Mouse (Mus musculus) stomach, postnatal 0 days (tissue): Measurements from ENCODE around the gene Mcm10. TPM values are rescaled to one million over a fixed set of nuclear protein-coding genes. Genes with fewer than 3 reads are reported as not detected.

Source experiments
- ATAC-seq: fragments of 200-750 bp; cut with Nextera tagmentation; 2 replicates; pipeline ENCODE4 v1.8.0; 2017; ENCODE audit not compliant: low FRiP score, low TSS enrichment
- DNase-seq: peaks from one replicate; pipeline ENCODE4 v3.0.0-alpha.2; 2016; ENCODE audit warnings: low spot score
- H3K27ac ChIP-seq: fragments of 300-500 bp; sonication (generic); replicated peaks from 2 replicates; pipeline ENCODE4 v1.5.1; 2014; ENCODE audit warnings: mild to moderate bottlenecking, control low read depth
- H3K27me3 ChIP-seq: fragments of 300-500 bp; sonication (generic); 2 replicates; pipeline ENCODE4 v1.6.1; 2014; ENCODE audit warnings: low read length; ENCODE audit not compliant: control insufficient read depth, insufficient read depth
- H3K36me3 ChIP-seq: fragments of 300-500 bp; sonication (generic); 2 replicates; pipeline ENCODE4 v1.6.1; 2014; ENCODE audit warnings: low read length, mixed read lengths; ENCODE audit not compliant: control insufficient read depth, insufficient read depth
- H3K4me1 ChIP-seq: fragments of 300-500 bp; sonication (generic); replicated peaks from 2 replicates; pipeline ENCODE4 v1.6.1; 2014; ENCODE audit warnings: antibody characterized with exemption; ENCODE audit not compliant: control insufficient read depth, insufficient read depth
- H3K4me2 ChIP-seq: fragments of 300-500 bp; sonication (generic); replicated peaks from 2 replicates; pipeline ENCODE4 v1.6.1; 2014; ENCODE audit warnings: low read depth, mild to moderate bottlenecking, control low read depth, moderate library complexity
- H3K4me3 ChIP-seq: fragments of 300-500 bp; sonication (generic); 2 replicates; pipeline ENCODE4 v1.5.1; 2014; ENCODE audit warnings: low read depth, low read length, control low read depth
- H3K9ac ChIP-seq: fragments of 300-500 bp; sonication (generic); 2 replicates; pipeline ENCODE4 v1.6.1; 2014; ENCODE audit warnings: mild to moderate bottlenecking, low read length, control low read depth, mixed read lengths
- H3K9me3 ChIP-seq: fragments of 300-500 bp; sonication (generic); 2 replicates; pipeline ENCODE4 v1.6.1; 2016; ENCODE audit warnings: low read length; ENCODE audit not compliant: control insufficient read depth
- CTCF ChIP-seq: IDR thresholded peaks from 2 replicates; pipeline ENCODE4 v1.5.1; 2016; ENCODE audit warnings: antibody characterized with exemption, low read depth, mild to moderate bottlenecking, moderate library complexity
- EP300 ChIP-seq: optimal IDR thresholded peaks from 2 replicates; pipeline ENCODE3; 2016; ENCODE audit warnings: antibody characterized with exemption
- WGBS: fragments of 180-500 bp; shearing (Covaris S2); extraction: QIAGEN DNeasy Blood & Tissue Kit; methylation state at CpG from one replicate; pipeline ENCODE4 v1.1.7; 2014; 5-methylcytosine and 5-hydroxymethylcytosine counted together
- polyA plus RNA-seq: library from polyadenylated mRNA; unstranded; fragments of >200 nt; fragmentation: Nextera tagmentation; extraction: Ambion mirVana; gene quantifications from 2 replicates; pipeline ENCODE4 v1.2.1, GENCODE M21; 2015

Gene Mcm10
- polyA plus RNA-seq = 6.1 and 6.8 TPM in 2 replicates

DNA sequence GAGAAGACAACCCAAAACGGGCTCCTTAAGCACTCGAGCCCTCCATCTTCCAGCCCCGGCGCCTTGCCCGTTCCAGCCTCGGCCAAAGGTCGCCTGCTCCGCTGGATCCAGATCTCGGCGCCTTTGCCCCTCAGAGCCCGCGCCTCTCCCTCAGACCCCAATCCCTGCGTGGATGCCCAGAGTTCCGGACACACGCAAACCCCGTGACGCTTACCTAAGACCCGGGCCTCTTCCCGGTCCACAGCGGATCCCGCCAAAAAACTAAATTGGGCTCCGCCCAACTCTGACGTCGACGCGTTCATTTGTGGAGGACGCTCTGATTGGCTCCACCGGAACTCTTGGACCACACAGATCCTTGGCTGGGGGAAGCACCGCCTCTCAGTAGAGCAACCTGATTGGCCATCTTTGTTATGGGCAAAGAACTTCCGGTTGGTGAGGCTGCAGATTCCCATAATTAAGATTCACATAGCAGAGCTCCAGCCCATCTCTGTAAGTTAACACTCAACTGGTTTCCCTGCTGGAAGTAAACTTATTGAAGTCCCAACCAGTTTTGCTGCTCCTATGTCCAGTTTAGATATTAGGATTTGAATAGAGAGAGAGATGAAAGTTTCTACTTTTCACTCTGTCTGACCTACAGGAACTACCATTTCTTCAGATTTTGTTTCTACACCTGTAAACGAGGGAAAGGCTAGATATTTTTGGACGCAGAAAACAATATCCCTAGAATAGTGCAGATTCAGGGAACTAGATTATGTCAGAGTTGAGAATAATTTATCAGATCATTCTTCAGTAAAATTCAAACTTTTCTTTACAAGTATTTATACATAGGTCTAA is at the start of gene Mcm10:
Gene Mcm10 (minus strand): TSS at position 301 of the 834 bp plus-strand sequence.
- ATAC-seq (peak; percentile 98), DNase-seq (peak; percentile 94)
- no peaks in the 10 kb centered on the region for H3K27me3 ChIP-seq
- H3K9ac ChIP-seq = no peak within 1 kb of the TSS
- H3K4me1 ChIP-seq = no peaks in the 10 kb centered on the region
- H3K36me3 ChIP-seq = 0 out of 2 replicates have a peak, but pooled peaks cover 2% of the 10 kb centered on the region
- H3K4me2 ChIP-seq = peak within 1 kb of the TSS; percentile 56
- no peaks in the 10 kb centered on the region for H3K9me3 ChIP-seq
- TF ChIP-seq CTCF = no peak
- H3K4me3 ChIP-seq = peak within 1 kb of the TSS; percentile 55
- 3% methylated on average over 32 of the region's 32 CpGs for WGBS
- peak within 1 kb of the TSS; percentile 26; the same call in 1 of the 2 replicates for H3K27ac ChIP-seq

DNA sequence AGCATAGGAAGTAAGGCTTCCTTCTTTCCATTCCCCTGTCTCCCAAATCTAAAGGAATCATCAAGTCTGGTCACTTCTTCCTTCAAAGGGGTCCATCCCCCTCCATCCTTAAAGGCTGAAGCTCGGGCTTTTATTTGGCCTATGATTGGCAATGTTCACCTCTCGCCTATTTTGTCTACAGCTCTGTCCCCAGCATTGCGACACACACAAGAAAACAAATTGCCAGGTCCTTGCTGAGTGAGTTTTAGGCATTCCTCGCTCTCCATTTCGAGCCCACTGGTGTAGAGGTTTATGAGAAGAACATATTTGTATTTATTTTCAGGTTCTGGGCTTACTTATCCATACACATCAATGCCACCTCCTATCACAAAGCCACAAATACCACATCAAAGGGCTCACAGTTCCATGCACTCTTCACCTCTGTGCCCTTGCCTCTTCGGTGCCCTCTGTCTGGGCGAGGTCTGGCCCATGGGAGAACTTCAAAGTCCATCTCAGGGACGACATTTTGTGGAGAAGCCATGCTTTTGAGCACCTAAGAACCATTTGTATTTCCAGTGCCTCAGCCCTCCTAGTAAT is 48.6 kb upstream of the Mcm10 start:
- 76% methylated on average over 8 of the region's 8 CpGs for WGBS
- Histone ChIP-seq H3K4me3 (no peak overlapping the region), H3K36me3 (no peaks in the 10 kb centered on the region), H3K4me2 (no peak overlapping the region), H3K9ac (no peak overlapping the region), H3K27ac (no peak overlapping the region), H3K4me1 (no peaks in the 10 kb centered on the region), H3K9me3 (no peaks in the 10 kb centered on the region), H3K27me3 (no peaks in the 10 kb centered on the region)
- TF ChIP-seq CTCF (no peak), EP300 (no peak)
- no peak for ATAC-seq
- no peak for DNase-seq

DNA sequence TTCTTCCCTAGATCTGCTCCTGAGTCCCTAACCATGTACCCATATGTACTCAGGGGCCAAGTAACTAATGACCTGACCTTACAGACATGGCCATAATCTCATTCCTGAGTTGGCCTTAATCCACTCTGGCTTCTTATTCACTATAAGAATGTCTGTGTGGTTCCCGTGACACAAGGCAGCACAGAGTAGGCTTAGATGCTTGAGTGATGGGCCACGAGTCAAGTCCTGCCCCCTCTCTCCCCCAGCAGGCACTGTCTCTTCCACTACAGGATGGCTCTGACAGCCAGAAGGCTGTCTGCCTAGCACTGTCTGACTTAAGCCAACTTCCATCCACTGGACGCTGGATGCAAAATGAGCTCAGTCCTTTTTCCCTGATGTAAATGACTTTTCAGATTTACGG is 47.4 kb upstream of the Mcm10 start:
- H3K36me3 ChIP-seq = no peaks in the 10 kb centered on the region
- TF ChIP-seq EP300 (no peak), CTCF (no peak)
- no peaks in the 10 kb centered on the region for H3K4me1 ChIP-seq
- no peak overlapping the region for H3K9ac ChIP-seq
- ATAC-seq (no peak), DNase-seq (no peak)
- H3K4me3 ChIP-seq = no peak overlapping the region
- H3K27ac ChIP-seq = no peak overlapping the region
- no peaks in the 10 kb centered on the region for H3K27me3 ChIP-seq
- WGBS = 78% methylated on average over 4 of the region's 4 CpGs
- H3K9me3 ChIP-seq = no peaks in the 10 kb centered on the region
- H3K4me2 ChIP-seq = no peak overlapping the region

DNA sequence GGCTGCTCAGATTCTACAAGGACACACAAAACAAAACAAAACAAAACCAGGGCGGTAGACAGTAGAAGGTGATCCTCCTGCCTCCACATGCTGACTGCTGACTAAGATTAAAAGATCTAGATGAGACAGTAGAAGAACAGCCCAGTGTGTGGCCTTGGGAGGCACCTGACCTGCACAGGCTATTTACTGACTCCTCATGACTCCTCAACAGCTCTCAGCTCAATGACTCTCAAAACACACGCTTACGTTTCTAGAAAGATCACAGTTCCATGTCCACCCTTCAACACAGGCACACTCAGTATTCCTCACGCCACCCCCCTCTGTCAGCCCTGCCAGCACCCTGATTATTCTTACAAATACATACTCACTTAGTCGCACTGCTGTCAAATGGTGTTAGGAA is 45.8 kb upstream of the Mcm10 start:
- H3K4me3 ChIP-seq = no peak overlapping the region
- 83% methylated on average over 5 of the region's 5 CpGs for WGBS
- no peaks in the 10 kb centered on the region for H3K4me1 ChIP-seq
- no peak overlapping the region for H3K27ac ChIP-seq
- H3K27me3 ChIP-seq = no peaks in the 10 kb centered on the region
- DNase-seq = no peak
- no peak for TF ChIP-seq CTCF
- TF ChIP-seq EP300 = no peak
- no peak overlapping the region for H3K9ac ChIP-seq
- no peak for ATAC-seq
- no peak overlapping the region for H3K4me2 ChIP-seq
- no peaks in the 10 kb centered on the region for H3K36me3 ChIP-seq
- H3K9me3 ChIP-seq = no peaks in the 10 kb centered on the region

DNA sequence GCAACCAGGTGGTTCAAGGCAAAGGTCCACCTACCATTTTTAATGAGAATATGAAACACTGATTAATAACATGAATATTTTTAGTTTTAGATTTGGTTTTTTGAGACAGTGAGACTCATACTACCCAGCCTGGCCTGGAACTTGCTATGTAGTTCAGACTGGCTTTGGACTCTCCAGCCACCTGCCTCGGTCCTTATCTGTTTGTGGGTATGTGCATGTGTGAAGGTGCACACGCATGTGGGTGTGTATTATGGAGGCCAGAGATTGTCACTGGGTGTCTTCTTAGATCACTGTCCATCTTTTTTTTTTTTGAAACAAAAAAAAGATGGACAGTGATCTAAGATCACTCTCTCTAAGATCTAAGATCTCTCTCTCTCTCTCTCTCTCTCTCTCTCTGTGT is 38.0 kb upstream of the Mcm10 start:
- TF ChIP-seq CTCF (no peak), EP300 (no peak)
- H3K27me3 ChIP-seq = no peaks in the 10 kb centered on the region
- ATAC-seq = no peak

DNA sequence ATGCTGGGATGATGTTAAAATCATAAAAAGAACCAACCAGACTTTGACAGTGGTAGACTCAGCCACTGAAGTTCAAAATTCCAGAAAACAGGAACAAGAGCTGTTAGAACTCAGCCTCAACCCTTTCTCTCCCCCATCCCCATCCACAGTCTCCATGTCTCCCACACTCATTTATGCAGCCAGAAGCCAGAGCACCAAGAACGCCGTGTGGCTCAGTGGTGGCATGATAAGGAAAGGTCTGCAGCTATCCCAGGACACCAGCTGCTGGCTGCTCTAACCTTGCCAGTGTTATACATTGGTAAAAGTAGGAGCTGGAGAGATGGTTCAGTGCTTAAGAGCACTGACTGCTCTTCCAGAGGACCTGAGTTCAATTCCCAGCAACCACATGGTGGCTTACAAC is 34.4 kb upstream of the Mcm10 start:
- Histone ChIP-seq H3K9ac (no peak overlapping the region), H3K4me3 (no peak overlapping the region), H3K27me3 (no peaks in the 10 kb centered on the region), H3K27ac (no peak overlapping the region), H3K36me3 (no peaks in the 10 kb centered on the region; the same call in 1 of the 2 replicates), H3K9me3 (no peaks in the 10 kb centered on the region), H3K4me2 (no peak overlapping the region), H3K4me1 (no peaks in the 10 kb centered on the region)
- ATAC-seq (no peak), DNase-seq (no peak)
- 92% methylated on average over 2 of the region's 2 CpGs for WGBS
- no peak for TF ChIP-seq EP300
- no peak for TF ChIP-seq CTCF

More for the DNA sequence above, 38.0 kb upstream of the Mcm10 start:
- no peaks in the 10 kb centered on the region; the same call in 1 of the 2 replicates for H3K36me3 ChIP-seq
- no peaks in the 10 kb centered on the region for H3K9me3 ChIP-seq
- H3K4me2 ChIP-seq = no peak overlapping the region
- no peaks in the 10 kb centered on the region for H3K4me1 ChIP-seq
- H3K9ac ChIP-seq = no peak overlapping the region
- no peak overlapping the region for H3K4me3 ChIP-seq
- no peak for DNase-seq
- WGBS = 82% methylated on average over 2 of the region's 2 CpGs
- H3K27ac ChIP-seq = no peak overlapping the region
